Mouse (Mus musculus) thymus, postnatal 25 days (tissue): ENCODE data around the gene C2cd4a.

ENCODE experiments used
- DNase-seq: peaks from one replicate; pipeline ENCODE4 v3.0.0; 2022

The C2cd4a gene

GRCm38 (mm10) chr9:67786311-67786710 is 45.8 kb downstream of the C2cd4a start:
- no peak for DNase-seq

GRCm38 (mm10) chr9:67783925-67784324 is 48.2 kb downstream of the C2cd4a start:
- DNase-seq, result no peak

GRCm38 (mm10) chr9:67783464-67783863 is 48.7 kb downstream of the C2cd4a start:
- no peak for DNase-seq

- DNase-seq, result no peak
Observed at GRCm38 (mm10) chr9:67782786-67783185, 49.3 kb downstream of the C2cd4a start.
